Mouse (Mus musculus) cerebellum, adult 2 months (tissue): Measurements from ENCODE around the gene Perp.
A peak's percentile ranks its signal among the peaks of the same experiment; 100 is the strongest.

Experiments used
- CTCF ChIP-seq: fragments of 200-500 bp; IDR thresholded peaks from 2 replicates; pipeline ENCODE4 v1.5.1; 2011; ENCODE audit warnings: low read depth, mild to moderate bottlenecking, control low read depth, low read length, moderate library complexity, borderline replicate concordance; ENCODE audit not compliant: insufficient read depth
- POLR2A ChIP-seq: fragments of 200-500 bp; IDR thresholded peaks from 2 replicates; pipeline ENCODE4 v1.6.1; 2011; ENCODE audit warnings: low read length, control low read depth, borderline replicate concordance; ENCODE audit not compliant: insufficient read depth

GRCm38 (mm10) chr10:18904108-18904507 is 59.3 kb downstream of the Perp start:
- peak; percentile 88 for TF ChIP-seq CTCF
- no peak for TF ChIP-seq POLR2A
